Mouse (Mus musculus): ENCODE measurements around the gene Mob4. TPM values are rescaled to one million over a fixed set of nuclear protein-coding genes. Genes with fewer than 3 reads are reported as not detected.
A peak's percentile ranks its signal among the peaks of the same experiment; 100 is the strongest.

The Mob4 gene
- 144 and 156 TPM in 2 replicates for polyA plus RNA-seq (2015; fragmentation: Nextera tagmentation; extraction: Ambion mirVana)

GRCm38 (mm10) chr1:55130943-55131401 lies at the start of gene Mob4:
Gene Mob4 (plus strand): TSS chr1:55131231.
- peak within 1 kb of the TSS; percentile 99 for H3K27ac ChIP-seq
- no peaks in the 10 kb centered on the region for H3K27me3 ChIP-seq (replicated peaks)
- H3K9me3 ChIP-seq: no peaks in the 10 kb centered on the region
- H3K4me3 ChIP-seq (replicated peaks): peak within 1 kb of the TSS; percentile 98
- no peaks in the 10 kb centered on the region for H3K36me3 ChIP-seq
- 1% methylated on average over 42 of the region's 42 CpGs for WGBS
- H3K9ac ChIP-seq: peak within 1 kb of the TSS; percentile 100
- H3K4me1 ChIP-seq: peaks cover 5% of the 10 kb centered on the region
- peak within 1 kb of the TSS; percentile 62 for H3K4me2 ChIP-seq
- peak; percentile 96 for ATAC-seq (ENCODE audit: insufficient read depth, low FRiP score, low read depth)

GRCm38 (mm10) chr1:55082106-55082505 lies 48.9 kb upstream of the Mob4 start:
- Histone ChIP-seq H3K4me1 (peaks cover 7% of the 10 kb centered on the region; the same call in 1 of the 2 replicates), H3K4me3 (replicated peaks) (no peak overlapping the region), H3K9me3 (no peaks in the 10 kb centered on the region), H3K27ac (no peak overlapping the region), H3K27me3 (replicated peaks) (no peaks in the 10 kb centered on the region), H3K36me3 (peaks cover 52% of the 10 kb centered on the region), H3K9ac (no peak overlapping the region), H3K4me2 (no peak overlapping the region)
- 86% methylated on average over 1 of the region's 1 CpGs for WGBS
- ATAC-seq (ENCODE audit: insufficient read depth, low FRiP score, low read depth): no peak

DNA sequence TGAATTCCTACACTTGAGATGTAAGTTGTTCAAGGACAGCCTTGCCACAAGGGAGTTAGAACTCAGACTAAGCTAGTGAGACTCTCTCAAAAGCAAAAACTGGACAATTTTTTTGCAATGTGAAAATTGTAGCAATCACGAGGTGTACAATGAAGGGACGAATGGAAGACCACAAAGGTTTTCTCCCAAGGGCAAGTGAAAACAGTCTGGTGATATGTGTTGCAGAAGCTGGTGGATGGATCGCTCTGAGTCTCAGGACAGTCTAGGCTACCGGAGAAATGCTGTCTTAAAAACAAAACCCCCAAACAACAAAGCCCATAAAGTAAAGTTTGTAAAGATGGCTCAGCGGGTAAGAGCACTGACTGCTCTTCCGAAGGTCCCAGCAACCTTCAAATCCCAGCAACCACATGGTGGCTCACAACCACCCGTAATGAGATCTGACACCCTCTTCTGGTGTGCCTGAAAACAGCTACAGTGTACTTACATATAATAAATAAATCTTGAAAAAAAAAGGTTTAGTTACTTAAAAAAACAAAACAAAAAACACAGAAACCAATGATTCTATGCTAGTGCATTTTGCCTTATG lies 45.2 kb upstream of the Mob4 start:
- 58% methylated on average over 7 of the region's 7 CpGs for WGBS
- Histone ChIP-seq H3K36me3 (peaks cover 31% of the 10 kb centered on the region), H3K4me1 (peaks cover 15% of the 10 kb centered on the region), H3K4me3 (replicated peaks) (peak overlapping the region; percentile 98), H3K27me3 (replicated peaks) (no peaks in the 10 kb centered on the region), H3K9ac (no peak overlapping the region), H3K9me3 (no peaks in the 10 kb centered on the region), H3K4me2 (peak overlapping the region; percentile 61), H3K27ac (no peak overlapping the region)
- ATAC-seq (ENCODE audit: insufficient read depth, low FRiP score, low read depth): no peak

DNA sequence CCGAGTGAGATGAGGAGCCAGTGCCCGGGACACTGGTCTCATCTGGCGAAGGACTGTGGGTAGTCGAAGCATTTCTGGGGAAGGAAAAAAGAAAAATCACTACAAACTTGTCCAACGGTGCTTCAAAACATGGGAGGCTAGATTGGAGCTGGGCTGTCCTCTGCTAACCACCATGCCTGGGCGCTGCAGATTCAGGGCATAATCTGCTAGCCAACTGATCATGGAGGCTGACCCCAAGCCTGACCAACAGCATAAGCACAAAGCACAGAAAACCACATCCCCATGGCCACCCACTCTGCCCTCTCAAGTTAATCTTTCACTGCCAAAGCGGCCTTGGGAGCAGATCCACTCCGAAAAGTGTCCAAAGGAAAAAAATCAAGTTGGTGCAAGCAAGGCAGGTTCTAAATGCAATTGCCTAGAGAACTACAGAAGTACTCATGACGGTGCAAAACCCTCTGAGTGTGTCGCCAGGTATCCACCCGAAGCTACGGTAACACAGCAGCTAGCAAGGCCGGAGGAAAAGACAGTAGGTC lies 44.1 kb upstream of the Mob4 start:
- peak overlapping the region; percentile 61 for H3K4me2 ChIP-seq
- peak overlapping the region; percentile 96 for H3K27ac ChIP-seq
- under 1% methylated on average over 13 of the region's 13 CpGs for WGBS
- no peak for ATAC-seq (ENCODE audit: insufficient read depth, low FRiP score, low read depth)
- peaks cover 25% of the 10 kb centered on the region for H3K36me3 ChIP-seq
- peaks cover 15% of the 10 kb centered on the region for H3K4me1 ChIP-seq
- no peaks in the 10 kb centered on the region for H3K9me3 ChIP-seq
- peak overlapping the region; percentile 98 for H3K4me3 ChIP-seq (replicated peaks)
- H3K27me3 ChIP-seq (replicated peaks): no peaks in the 10 kb centered on the region
- peak overlapping the region; percentile 95 for H3K9ac ChIP-seq

DNA sequence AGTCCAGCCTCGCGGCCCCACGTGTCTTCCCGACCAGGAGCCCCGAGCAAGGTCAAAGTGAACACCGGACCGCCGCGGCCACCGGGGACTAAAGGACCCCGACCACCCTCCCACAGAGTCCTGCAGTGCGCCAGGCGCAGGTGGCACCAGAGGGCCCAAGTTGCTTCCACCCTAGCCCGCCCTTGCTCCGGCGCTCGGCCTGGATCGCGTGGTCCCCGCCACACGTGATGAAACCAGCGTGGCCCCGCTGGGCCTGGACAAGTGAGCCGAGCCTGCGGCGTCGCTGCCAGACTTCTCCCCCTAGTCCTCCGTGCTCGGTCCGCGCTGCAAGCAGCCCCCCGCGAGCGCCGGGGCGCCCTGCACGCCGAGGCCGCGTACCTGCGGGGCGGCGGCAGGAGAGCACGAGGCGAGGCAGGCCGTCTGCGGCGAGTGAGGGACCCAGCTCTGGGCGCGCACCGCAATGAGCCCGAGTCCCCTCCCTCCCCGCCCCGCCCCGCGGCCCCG lies 43.6 kb upstream of the Mob4 start:
- Histone ChIP-seq H3K4me2 (peak overlapping the region; percentile 61), H3K4me1 (peaks cover 15% of the 10 kb centered on the region), H3K9ac (peak overlapping the region; percentile 95), H3K36me3 (peaks cover 20% of the 10 kb centered on the region), H3K9me3 (no peaks in the 10 kb centered on the region), H3K27me3 (replicated peaks) (no peaks in the 10 kb centered on the region), H3K27ac (peak overlapping the region; percentile 96), H3K4me3 (replicated peaks) (peak overlapping the region; percentile 98)
- peak; percentile 28 for ATAC-seq (ENCODE audit: insufficient read depth, low FRiP score, low read depth)
- WGBS: under 1% methylated on average over 52 of the region's 57 CpGs

DNA sequence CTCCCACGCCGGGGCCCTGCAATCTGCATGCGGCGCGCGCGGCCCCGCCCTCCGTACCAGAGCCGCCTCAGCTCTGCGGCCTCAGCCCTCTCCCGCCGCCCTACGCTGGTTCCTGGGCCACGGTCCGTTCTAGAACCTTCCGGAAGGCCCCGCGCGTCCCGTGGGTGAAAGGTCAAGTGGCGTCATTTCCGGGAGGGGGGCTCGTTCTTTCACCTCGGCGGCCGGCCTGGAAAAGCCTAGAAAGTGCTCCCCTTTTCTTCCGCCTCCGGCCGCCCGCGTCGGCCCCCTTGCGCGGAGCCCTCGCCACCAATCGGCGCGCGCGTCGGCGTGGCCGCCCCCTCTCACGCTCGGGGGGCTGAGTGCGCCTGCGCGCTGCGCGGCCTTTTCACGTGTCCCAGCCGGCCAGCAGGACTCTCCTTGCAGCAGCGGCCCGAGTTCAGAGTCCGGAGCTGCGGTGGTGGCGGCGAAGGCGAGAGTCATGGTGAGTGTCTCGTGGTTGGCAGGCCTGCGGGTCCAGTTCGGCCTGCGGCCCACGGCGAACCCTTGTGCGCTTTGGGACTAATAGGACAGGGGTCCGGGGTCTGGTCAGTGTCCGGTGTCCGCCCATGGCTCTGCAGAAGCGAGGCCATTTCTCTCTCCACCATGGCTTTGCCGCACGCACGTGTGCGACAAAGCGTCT lies 43.0 kb upstream of the Mob4 start, which contains the start of the genes Hspe1 and Hspd1:
Gene Hspe1 (plus strand): TSS at position 201 of the 679 bp plus-strand sequence.
Gene Hspd1 (minus strand): TSS at position 312 of the 679 bp plus-strand sequence.
- peak within 1 kb of the TSS; percentile 95 for H3K9ac ChIP-seq

GRCm38 (mm10) chr1:55088611-55089497 lies 42.2 kb upstream of the Mob4 start:
- H3K9me3 ChIP-seq: no peaks in the 10 kb centered on the region
- no peak for ATAC-seq (ENCODE audit: insufficient read depth, low FRiP score, low read depth)
- H3K9ac ChIP-seq: peak overlapping the region; percentile 78
- peaks cover 7% of the 10 kb centered on the region; the same call in 1 of the 2 replicates for H3K36me3 ChIP-seq
- peak overlapping the region; percentile 96 for H3K27ac ChIP-seq
- WGBS: 4% methylated on average over 16 of the region's 16 CpGs
- peak overlapping the region; percentile 59 for H3K4me2 ChIP-seq
- H3K4me3 ChIP-seq (replicated peaks): peak overlapping the region; percentile 98
- no peaks in the 10 kb centered on the region for H3K27me3 ChIP-seq (replicated peaks)
- H3K4me1 ChIP-seq: peaks cover 15% of the 10 kb centered on the region

More for the DNA sequence above, 43.0 kb upstream of the Mob4 start, which contains the start of the genes Hspe1 and Hspd1:
- ATAC-seq (ENCODE audit: insufficient read depth, low FRiP score, low read depth): peak; percentile 93
- peak within 1 kb of the TSS; percentile 61 for H3K4me2 ChIP-seq
- H3K4me3 ChIP-seq (replicated peaks): peak within 1 kb of the TSS; percentile 98
- WGBS: under 1% methylated on average over 72 of the region's 76 CpGs
- peaks cover 15% of the 10 kb centered on the region for H3K4me1 ChIP-seq
- H3K27me3 ChIP-seq (replicated peaks): no peaks in the 10 kb centered on the region
- peaks cover 14% of the 10 kb centered on the region for H3K36me3 ChIP-seq
- peak within 1 kb of the TSS; percentile 96 for H3K27ac ChIP-seq
- H3K9me3 ChIP-seq: no peaks in the 10 kb centered on the region

DNA sequence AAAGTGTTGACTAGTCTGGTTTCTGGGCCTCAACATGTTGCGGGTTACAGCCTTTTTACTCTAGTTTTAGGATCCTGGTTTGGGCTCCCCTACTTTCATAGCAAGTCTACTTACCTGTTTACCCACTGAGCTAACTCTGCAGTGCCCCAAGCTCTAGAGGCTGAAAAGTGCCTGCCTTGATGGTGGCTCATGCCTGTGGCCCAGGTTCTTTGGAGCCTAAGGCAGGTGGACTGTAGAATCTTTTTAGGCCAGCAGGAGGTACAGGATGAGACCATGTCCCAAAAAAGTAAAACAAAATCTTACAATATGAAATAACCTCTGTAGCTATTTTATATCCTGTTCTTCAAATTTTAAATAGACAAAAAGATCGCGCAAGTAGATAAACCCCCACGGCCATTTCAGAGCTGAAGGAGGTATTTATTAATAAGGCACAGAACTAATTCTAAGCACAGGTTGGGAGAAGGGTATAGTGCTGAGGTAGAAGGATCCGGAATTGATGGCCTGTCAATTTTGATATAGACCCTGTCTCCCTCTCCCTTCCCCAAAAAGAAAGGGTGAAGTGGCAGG lies 41.5 kb upstream of the Mob4 start:
- ATAC-seq (ENCODE audit: insufficient read depth, low FRiP score, low read depth): no peak
- Histone ChIP-seq H3K4me3 (replicated peaks) (peak overlapping the region; percentile 98), H3K9ac (peak overlapping the region; percentile 12; the same call in 1 of the 2 replicates), H3K9me3 (no peaks in the 10 kb centered on the region), H3K27ac (no peak overlapping the region; the same call in 1 of the 2 replicates), H3K36me3 (peaks cover 5% of the 10 kb centered on the region; the same call in 1 of the 2 replicates), H3K4me1 (peaks cover 15% of the 10 kb centered on the region), H3K4me2 (peak overlapping the region; percentile 59), H3K27me3 (replicated peaks) (no peaks in the 10 kb centered on the region)
- WGBS: 80% methylated on average over 5 of the region's 5 CpGs

DNA sequence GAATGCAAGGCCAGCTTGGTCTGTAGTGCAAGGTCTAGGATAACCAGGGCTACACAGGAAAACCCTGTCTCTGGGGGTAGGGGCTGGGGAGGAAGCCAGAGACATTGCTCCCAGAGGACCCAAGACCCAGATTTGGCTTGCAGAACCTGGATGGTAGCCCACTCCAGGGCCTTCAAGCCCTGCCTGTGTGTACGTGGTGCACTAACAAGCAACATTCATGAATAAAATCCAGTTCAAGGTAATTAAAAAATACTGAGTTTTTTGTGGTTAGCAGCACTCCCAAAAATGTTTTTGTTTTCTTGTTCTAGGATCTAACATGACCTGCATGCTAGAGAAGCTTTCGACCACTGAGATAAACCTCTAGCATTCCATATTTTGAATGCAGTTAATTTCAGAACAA lies 39.0 kb upstream of the Mob4 start:
- Histone ChIP-seq H3K9ac (no peak overlapping the region), H3K4me2 (no peak overlapping the region), H3K36me3 (peaks cover 5% of the 10 kb centered on the region; the same call in 1 of the 2 replicates), H3K4me1 (peaks cover 8% of the 10 kb centered on the region), H3K27me3 (replicated peaks) (no peaks in the 10 kb centered on the region), H3K9me3 (no peaks in the 10 kb centered on the region), H3K4me3 (replicated peaks) (no peak overlapping the region), H3K27ac (no peak overlapping the region)
- no peak for ATAC-seq (ENCODE audit: insufficient read depth, low FRiP score, low read depth)
- WGBS: 85% methylated on average over 2 of the region's 2 CpGs

GRCm38 (mm10) chr1:55092469-55092868 lies 38.6 kb upstream of the Mob4 start:
- H3K27me3 ChIP-seq (replicated peaks): no peaks in the 10 kb centered on the region
- H3K36me3 ChIP-seq: peaks cover 5% of the 10 kb centered on the region; the same call in 1 of the 2 replicates
- no peak overlapping the region for H3K9ac ChIP-seq
- no peak for ATAC-seq (ENCODE audit: insufficient read depth, low FRiP score, low read depth)
- H3K9me3 ChIP-seq: no peaks in the 10 kb centered on the region
- H3K27ac ChIP-seq: no peak overlapping the region
- H3K4me2 ChIP-seq: no peak overlapping the region
- 67% methylated on average over 1 of the region's 1 CpGs for WGBS
- no peak overlapping the region for H3K4me3 ChIP-seq (replicated peaks)
- peaks cover 8% of the 10 kb centered on the region for H3K4me1 ChIP-seq

Data from stomach, embryonic 15.5 days (tissue).